Mouse (Mus musculus) 416B (cell line): Measurements from ENCODE around the gene Hsd17b13.
"Not testable (repeated sequence)": the region's sequence is repeated elsewhere in the genome, so short reads cannot be mapped to it uniquely, and the experiment has no call there.

Source experiments
- DNase-seq: peaks from one replicate; pipeline ENCODE4 v3.0.0; 2011; ENCODE audit warnings: low read depth

Gene Hsd17b13

DNA sequence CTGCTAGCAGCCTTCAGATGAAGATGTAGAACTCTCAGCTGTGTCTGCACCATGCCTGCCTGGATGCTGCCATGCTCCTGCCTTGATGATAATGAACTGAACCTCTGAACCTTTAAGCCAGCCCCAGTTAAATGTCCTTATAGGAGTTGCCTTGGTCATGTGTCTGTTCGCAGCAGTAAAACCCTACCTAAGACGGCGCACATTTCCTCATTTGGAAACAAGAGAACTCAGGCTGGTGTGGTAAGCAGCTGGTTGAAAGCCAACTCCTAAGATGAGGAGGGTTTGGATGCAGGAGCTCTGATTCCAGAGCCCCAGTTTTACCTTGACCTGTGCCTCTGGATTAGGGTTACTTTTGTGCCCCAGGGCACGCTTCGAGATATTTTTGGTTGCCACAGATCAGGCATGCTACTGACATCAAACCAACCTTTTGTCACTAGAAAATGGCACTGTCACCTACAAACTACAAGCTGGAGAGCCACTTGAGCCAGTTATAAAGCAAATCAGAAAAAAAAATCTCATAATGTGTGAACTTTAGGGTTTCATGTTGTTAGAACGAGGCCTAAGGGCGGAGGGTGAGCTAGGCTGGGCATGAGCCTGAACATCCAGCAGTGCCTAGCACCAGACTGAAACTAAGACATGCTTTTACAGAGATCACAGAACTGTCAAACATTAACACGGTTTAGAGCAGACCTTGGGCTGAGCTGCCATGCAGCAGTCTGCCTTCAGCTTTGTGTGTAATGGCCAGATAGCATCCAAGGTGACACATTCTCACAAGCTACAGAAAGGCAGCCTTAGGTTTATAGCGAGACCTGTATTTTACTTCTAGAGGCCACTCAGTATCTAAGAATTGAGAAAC, 3.7 kb upstream of the Hsd17b13 start:
- no peak for DNase-seq

DNA sequence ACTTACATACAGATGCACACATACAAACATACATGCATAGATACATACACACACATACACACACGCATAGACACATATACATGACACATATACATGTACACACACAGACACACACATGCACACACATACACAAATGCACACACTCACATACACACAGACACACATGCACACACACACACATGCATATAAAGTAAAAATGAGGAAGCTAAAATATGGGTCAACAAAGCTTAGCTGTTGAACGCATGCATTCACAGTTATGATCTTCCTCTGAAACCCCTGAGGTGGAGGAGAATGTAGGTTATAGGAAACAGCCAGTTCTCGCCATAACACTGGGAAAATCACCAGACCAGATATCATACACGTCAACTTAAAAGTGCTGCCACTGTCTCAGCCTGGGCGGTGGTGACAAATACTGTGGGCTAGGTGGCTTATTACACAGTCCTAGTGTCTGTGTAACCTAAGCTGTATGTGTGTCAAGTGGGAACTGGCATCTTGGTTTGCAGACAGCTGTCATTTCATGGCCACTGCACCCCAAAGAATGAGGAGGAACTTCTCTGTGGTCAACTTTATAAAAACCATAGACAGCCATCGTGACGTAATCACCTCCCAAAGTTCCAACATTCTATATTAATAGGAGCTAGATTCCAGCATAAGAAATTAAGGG, 829 bp upstream of the Hsd17b13 start:
- peak; percentile 32 for DNase-seq

DNA sequence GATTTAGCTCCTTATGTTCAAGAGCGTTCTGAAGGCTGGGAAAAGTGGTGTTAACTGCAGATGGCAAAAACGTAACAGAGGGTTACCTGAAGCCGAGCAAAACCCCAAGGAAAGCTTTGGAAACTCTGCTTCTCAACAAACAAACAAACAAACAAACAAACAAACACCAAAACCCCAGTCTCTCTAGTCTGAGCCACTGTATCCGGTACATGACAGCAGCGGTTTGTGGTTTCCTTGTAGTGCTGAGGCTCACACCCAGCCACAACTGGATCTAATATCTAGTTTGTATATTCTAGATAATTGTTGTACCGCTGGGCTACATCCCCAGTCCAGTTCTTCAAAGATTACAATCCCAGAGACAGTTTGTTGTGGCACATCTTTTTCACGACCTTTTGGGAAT, 1.5 kb downstream of the Hsd17b13 start:
- peak; percentile 63 for DNase-seq

DNA sequence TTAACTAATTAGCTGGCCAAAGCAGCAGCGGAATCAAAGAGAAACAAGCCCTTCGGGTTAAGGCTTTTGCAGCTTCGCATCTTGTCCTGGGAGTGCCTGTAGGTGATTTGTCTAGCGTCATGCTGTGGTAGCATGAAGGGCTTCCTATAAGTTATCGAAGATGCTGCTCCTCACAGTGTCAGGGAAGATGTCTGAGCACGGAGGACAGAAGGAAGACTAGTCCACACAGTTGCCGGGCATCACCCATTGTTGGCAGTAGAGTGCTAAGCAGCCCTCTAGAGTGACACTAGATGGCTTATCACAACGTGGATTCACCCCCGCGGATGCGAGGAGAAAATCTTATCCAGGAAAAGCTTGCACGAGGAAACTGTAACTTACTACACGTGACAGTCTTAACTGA, 4.4 kb downstream of the Hsd17b13 start:
- no peak for DNase-seq

DNA sequence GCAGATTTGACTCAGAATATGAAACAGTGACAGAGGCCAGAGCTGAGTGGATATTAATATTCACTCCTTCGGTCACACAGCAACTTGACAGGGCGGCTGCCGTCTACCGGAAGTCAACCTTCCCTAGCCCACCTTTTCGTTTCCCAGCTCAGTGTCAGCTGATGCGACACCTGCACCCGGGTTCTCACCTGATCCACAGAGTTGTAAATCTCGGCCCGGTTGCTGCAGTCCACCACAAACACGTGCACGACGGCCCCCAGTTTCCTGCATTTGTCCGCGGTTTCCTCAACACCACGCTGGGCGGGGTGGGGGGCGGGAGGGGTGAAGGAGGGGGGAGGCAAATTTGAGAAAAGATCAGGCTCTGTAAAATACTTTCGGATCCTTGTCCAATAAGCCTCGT, 4.8 kb downstream of the Hsd17b13 start:
- DNase-seq: no peak

DNA sequence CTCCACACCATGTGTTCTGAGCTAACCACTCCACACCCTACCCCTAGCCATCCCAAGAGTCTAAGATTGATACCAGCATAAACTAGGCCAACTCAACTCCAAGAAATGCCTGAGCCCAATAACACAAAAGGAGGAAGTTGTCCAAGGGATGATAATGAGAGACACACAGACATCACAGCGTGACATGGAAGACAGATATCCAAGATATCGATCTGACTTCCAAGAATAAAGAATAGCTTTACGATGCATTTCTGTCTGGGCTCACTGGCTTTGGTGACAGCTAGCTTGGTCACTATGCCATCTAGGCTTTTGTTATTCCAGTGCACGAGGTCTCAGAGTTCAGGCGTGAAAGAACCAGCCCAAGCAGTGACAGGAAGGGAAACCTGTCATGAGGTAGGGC, 6.2 kb downstream of the Hsd17b13 start:
- no peak for DNase-seq

DNA sequence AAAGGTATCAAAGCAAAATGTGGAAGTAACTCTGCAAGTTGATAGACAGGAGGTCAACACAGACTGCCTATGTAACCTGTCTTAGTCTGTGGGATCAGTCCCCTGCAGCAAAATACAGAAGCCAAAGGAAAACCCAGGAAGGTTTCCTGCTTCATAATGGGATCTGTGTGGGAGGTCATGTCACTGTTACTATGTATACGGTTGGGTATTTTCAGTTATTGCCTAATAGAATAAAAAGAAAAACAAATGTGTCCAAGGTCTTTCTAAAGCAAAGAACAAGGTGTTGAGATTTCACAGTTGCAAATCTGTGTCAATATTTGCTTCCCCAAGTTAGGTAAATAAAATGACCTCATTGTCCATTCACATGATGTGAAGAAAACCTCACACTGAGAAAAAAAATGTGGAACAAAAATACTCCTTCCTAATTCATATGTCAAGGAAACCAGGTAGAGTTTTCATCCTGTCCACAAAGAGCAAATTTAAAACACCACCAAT, 14.2 kb downstream of the Hsd17b13 start:
- no peak for DNase-seq

DNA sequence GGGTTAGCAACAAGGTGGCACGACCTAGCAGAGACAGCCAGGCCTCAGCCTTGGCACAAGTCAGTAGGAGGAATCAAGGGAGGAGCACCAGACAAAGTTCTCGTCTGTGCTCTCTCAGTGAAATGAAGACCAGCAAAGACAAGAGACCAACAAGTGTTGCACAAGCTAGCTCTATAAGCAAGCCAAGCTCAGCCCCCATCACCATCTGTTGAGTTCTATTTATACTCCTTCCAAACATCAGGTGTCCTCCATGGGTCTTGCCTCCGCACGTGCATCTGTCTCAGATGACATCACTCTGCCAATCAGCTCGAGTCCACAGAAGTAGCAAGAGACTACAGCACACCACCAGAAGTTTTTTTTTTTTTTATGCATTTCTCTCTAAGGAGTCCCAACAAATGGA, 22.6 kb downstream of the Hsd17b13 start:
- DNase-seq: no peak

DNA sequence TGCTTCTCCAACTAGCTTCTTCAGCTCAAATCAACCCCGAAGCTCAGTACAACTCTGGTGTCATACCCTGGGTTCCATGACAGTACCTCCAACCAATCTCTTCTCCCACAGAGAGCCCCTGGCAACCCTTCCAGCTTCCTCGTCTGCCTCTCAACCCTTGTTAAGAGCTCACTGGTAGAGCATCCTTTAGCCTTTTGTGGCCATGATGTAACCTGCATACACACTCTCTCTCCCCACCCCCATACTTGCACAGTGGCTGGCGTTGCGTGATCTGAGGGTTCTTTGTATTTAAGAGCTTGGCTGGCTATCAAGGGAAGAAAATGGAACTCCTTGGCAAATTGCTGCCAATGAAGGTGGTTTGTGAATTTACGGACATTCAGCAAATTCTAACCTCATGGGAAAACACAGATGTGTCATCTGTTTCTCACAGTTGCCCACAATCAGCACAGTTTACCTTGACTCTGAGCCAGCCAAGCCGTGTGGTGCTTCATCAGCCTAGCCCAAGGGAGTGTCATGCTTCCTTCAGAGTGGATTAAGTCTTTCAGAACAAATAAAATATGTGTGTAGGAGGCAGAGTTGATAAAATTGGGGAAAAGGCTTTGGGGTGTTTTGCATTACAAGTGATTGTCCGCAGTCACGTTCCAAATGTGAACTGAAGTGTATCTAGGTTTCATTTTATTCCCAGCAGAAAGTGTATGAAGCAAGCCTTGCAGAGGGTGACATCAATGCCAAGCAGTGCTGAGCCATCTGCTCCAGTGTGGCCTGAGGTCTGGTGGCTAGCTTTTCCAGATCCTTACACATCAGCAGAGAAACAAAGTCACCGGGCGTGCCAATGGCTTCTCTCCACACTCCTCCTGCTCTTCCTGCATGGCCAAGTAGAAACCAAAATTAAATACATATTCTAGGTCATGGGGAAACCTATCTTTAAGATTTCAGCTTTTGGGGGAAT, 23.8 kb downstream of the Hsd17b13 start:
- no peak for DNase-seq

DNA sequence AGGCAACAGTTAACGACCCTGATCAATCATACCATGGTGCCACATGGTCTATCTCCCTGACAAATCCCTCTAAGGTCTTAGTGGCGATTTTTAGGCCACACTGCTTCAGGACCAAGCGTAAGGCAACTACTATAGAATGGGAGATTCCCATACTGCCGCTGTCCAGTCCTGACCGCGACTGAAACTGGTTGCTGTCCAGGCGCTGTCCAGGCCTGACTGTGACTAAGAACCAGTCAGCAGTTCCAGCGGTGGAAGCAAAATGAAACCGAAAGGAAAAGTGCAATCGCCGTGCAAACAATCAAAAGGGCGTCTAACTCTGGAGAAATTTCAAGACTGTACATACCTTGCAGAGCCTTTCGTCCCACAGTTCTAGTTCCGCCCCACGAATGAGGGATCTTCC, 27.1 kb downstream of the Hsd17b13 start:
- not testable (repeated sequence) for DNase-seq

DNA sequence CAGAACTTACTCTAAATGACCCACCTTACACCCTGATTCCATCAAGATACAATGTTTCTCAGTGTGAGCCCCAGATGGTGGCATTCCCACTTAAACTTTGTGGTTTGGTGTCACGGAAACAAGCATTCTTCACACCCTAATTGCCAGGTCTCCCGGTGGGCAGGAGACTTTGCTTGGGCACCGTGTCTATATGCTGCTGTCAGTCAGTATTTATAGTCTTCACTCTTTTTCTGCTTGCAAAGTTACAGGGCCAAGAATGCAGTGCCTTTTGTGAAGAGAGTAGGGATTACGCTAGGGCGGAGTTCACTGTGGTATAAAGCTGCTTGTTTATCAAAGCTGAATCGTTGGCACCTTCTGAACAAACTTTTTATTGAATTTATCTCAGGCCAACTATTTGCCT, 34.0 kb downstream of the Hsd17b13 start:
- no peak for DNase-seq

DNA sequence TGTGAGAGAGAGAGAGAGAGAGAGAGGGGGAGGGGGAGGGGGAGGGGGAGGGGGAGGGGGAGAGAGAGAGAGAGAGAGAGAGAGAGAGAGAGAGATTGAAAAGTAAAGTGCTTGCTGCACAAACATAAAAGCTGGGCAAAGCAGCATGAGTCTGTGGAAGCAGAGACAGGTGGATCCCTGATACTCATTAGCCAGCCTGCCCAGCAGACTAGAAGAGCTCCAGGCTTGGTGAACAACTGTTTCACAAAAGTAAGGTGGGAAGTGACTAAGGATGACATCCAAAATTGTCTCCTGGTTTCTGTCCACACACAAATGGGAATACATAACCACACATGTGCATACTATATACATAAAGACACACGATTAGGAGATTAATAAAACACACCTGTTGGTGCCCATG, 37.4 kb downstream of the Hsd17b13 start:
- no peak for DNase-seq

DNA sequence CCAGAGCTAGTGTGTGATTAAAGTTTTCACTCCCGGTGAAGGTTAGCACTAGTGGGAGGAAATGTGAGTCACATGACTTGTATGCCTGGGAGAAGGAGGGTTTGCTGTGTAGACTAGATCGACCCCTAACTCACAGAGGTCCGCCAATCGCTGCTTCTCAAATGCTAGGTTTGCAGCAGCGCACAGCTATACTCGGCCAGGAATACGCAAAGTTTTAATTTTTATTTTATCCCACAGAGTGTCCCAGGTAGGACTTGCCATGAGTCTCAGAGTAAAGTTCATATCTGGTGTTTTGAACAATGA, 37.9 kb downstream of the Hsd17b13 start:
- DNase-seq: no peak

DNA sequence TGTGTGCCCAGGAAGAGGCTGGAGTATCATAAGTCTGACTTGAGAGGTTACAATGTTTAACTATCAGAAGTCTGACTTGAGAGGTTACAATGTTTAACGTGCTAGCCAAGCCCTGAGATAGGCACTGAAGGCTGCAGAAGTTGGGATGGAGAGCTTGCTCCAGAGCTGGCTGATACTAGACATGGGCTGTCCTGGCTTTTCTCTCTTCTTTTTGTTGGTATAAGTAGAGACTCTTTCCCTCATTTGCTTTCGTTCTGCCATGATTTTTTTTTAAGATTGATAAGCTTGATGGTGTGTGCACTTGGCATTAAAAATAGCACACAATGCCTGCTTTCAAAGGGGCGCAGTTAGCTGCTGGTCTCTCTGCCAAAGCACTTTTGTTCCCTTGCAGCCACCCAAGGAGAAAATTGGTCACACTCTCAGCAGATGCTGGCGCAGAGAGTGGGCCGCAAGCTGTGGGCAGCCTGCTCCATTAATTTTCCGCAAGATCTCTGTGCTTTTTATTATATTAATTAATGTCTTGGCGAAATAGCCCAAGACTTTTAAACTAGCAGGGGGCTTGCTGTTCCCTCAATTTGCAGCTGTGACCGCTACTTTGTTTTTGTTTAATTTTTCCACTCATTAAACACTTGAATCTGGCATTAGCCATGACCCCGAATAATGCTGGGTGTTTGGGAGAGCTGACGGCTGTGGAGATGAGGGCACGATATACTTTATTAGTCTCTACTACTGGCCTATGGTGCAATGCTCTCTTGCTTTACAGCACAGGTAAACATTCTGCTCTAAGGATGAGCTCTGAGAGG, 38.5 kb downstream of the Hsd17b13 start:
- DNase-seq: no peak

DNA sequence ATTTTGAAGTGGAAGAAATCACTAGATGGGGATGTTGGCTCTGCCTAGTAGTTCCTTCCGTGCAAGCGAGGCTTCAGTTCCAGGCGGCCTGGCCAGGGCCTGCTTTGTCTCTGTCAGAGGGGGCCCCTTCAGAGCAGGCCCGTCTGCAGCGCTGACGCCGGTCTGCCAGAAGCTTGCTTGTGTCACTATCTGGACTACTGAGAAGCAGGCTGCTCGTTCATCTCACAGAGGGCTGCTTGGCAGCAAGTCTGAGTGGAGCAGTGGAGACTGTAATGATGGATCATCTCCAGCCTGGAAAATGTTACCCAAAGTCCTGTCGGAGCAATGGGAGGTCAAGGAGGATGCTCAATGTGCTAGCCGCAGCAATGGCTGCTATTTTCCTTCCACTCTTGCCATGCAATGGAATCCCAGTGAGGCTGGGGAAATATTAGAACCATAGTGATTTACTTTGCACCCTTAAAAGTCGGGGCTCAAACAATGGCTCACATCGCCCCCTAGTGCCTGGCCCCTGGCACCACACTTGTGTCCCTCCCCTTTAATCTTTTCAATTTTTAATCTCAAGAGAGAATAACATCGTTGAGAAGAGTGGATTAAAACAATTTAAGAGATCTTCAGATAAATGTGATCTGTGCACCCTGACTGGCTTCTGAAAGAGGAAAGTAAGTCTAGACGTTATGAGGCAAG, 40.2 kb downstream of the Hsd17b13 start:
- peak; percentile 47 for DNase-seq

DNA sequence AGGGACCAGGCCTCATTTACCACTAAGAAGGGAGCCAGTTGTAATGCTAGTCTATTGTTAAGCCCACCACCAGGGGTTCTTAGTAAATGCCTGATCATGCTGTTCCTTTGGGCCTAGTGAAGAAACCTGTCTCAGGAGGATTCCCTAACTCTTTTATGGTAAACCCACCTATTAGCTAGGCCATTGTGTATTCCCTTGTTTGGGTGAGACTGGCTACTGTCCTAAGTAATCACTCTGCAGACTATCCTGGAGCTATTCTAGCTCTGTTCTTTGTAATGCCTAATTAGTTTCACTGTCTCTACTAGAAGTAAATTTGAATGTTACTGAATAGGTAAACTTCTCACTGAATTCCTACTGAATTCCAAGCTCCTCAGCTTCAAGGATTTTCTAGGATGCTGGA, 45.3 kb downstream of the Hsd17b13 start:
- not testable (repeated sequence) for DNase-seq

DNA sequence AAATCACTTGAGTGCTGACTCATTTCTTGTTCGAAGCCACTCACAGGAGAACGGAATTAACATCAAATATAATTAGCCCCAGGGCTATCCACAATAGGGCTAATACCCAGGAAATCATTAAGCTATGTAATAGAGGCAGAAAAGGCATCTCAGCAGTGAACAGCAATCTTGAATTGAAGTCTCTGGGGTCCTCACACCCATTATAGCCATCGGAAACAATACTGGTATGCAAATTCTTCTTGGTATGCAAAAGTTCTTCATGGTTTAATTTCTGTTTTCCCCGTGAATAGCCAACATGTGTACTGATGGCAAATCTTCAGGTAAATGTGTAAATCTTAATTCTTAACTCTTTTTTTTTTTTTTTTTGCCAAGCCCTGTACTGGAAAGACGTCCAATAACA, 46.7 kb downstream of the Hsd17b13 start:
- DNase-seq: no peak

DNA sequence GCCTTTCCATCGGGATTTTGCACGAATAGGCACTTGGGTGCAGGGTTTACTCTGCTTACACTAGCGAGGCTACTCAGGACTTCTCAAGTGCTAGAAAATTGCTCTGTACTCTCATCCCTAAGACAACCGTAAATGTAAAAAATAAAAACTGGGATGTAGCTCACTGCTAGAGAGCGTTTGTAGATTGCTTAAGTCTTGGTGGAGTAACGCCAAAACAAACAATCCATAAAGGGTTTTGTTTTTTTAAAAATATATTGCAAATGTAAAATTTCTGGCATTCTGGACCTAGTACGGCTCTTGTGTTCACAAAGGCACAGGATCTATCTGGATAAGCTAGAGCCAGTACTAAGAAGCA, 49.0 kb downstream of the Hsd17b13 start:
- DNase-seq: no peak

DNA sequence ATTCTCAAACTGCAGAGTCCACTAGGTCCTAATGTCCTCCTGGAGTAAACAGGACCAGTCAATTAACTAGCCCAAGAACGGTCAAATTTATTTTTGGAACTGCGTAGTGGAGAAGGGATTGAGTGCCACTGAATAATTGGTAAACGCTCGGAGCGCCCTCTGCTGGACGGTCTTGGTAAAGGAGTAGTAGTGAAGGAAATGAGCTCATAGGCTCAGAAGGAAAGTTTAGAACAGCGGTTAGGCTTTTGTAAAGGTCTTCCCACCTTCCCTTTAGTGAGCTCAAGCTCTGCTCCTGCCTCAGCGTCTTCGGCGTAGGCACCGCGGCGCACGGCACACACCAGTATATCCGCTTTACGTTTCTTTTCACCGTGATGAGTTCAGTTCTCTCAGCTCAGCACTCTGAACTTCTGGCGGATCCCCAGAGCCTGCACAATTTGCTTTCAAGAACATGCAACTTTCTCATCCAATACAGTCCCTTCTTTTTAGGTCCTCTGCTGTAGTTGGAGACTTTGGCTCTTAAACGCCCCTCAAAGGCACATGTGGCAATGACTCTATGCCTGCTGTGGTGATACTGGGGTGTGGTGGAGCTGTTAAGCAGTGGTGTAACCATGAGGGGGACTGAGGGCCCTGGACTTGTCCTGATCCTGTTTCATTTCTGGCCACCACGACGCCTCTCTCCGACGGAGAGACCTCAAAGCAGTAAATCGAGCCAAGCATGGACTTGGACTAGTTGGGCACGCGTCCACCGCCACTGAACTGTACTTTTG, 49.6 kb downstream of the Hsd17b13 start:
- DNase-seq: peak; percentile 90

DNA sequence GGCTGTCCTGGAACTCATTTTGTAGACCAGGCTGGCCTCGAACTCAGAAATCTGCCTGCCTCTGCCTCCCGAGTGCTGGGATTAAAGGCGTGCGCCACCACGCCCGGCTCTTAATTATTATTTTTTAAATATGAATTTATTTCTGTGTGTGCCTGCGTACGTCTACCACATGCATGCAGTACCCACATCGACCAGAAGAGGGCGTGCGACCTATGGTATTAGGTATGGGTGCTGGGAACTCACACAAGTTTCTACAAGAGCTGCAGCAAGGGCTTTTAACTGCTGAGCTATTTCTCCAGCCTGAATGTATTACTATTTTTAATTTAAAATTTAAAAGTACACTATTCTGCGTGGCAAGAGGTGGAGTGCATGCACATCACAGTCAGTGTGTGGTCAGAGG, 50.8 kb downstream of the Hsd17b13 start:
- DNase-seq: peak; percentile 72
